Mouse (Mus musculus) right cerebral cortex, adult 18-20 months (tissue): ENCODE data around the gene Aurkb.

ENCODE experiments used
- DNase-seq: peaks from one replicate; pipeline ENCODE4 v3.0.0; 2022; ENCODE audit warnings: mixed read lengths

Gene Aurkb

GRCm38 (mm10) chr11:69100639-69101360, 55.4 kb downstream of the Aurkb start:
- no peak for DNase-seq
